9 mouse cellular contexts compared by ENCODE assay signal in genomic region chr3:97214439-97214838, GRCm38 (mm10). TPM values are rescaled to one million over a fixed set of nuclear protein-coding genes. Genes with fewer than 3 reads are reported as not detected.
A peak's percentile ranks its signal among the peaks of the same experiment; 100 is the strongest.
DNase-seq lines count a peak whose midpoint lies in the region; ATAC-seq and TF ChIP-seq lines count a peak whose summit lies in the region.
"Had no signal": no experiment of that assay in that cellular context is flagged by ENCODE, and none has a peak within 500 bp of the region (broad histone marks: within the 10 kb centered on the region; RNA-seq: fewer than 3 reads in every experiment).

No protein-coding gene starts in this region.

- TF ChIP-seq CTCF in hindbrain, postnatal 0 days (IDR thresholded peaks at IDR 0.05; ENCODE audit: low read depth), result no peak
- TF ChIP-seq CTCF in midbrain, postnatal 0 days (IDR thresholded peaks at IDR 0.05), result no peak

- 27% methylated on average over 1 of the region's 1 CpGs for WGBS in hindbrain, postnatal 0 days
- WGBS in hindbrain, embryonic 16.5 days, result 50% methylated on average over 1 of the region's 1 CpGs
- 25% methylated on average over 1 of the region's 1 CpGs for WGBS in forebrain, embryonic 16.5 days
- 42% methylated on average over 1 of the region's 1 CpGs for WGBS in midbrain, postnatal 0 days

- no peak overlapping the region for H3K4me2 ChIP-seq in hindbrain, postnatal 0 days (ENCODE audit: low read depth, low read length)
- no peak overlapping the region for H3K4me2 ChIP-seq in hindbrain, embryonic 16.5 days (ENCODE audit: low read length)
- no peak overlapping the region for H3K4me2 ChIP-seq in forebrain, embryonic 16.5 days (ENCODE audit: low read length)
- H3K4me2 ChIP-seq in midbrain, postnatal 0 days (ENCODE audit: low read depth, low read length, poor library complexity, severe bottlenecking), result no peak overlapping the region

- H3K27ac ChIP-seq in hindbrain, postnatal 0 days, result no peak overlapping the region
- no peak overlapping the region; the same call in 1 of the 2 replicates for H3K27ac ChIP-seq in hindbrain, embryonic 16.5 days (ENCODE audit: low read depth, low read length)
- no peak overlapping the region for H3K27ac ChIP-seq in forebrain, embryonic 16.5 days (ENCODE audit: low read length)
- no peak overlapping the region for H3K27ac ChIP-seq in midbrain, postnatal 0 days (ENCODE audit: low read depth, low read length)

- ATAC-seq in hindbrain, postnatal 0 days, result no peak
- ATAC-seq in hindbrain, embryonic 16.5 days, result no peak
- peak; percentile 57; the same call in 1 of the 2 replicates for ATAC-seq in forebrain, embryonic 16.5 days
- ATAC-seq in midbrain, postnatal 0 days (ENCODE audit: low FRiP score), result no peak

- peak; percentile 60 for DNase-seq in hindbrain, postnatal 0 days (ENCODE audit: low spot score)
- peak; percentile 65 for DNase-seq in retina, postnatal 1 day
- no peak for DNase-seq in retina, embryonic 14.5 days (ENCODE audit: low spot score)
- peak; percentile 61 for DNase-seq in midbrain, postnatal 0 days (ENCODE audit: low spot score)
- no peak for DNase-seq in frontal cortex, postnatal 36 days (ENCODE audit: low spot score in 2 of 2)
- DNase-seq: cerebellum, adult 18-20 months; layer of hippocampus, postnatal 36 days had no signal

- H3K27me3 ChIP-seq in hindbrain, postnatal 0 days (ENCODE audit: insufficient read depth, low read length), result no peaks in the 10 kb centered on the region
- no peaks in the 10 kb centered on the region for H3K27me3 ChIP-seq in hindbrain, embryonic 16.5 days (replicated peaks; ENCODE audit: control insufficient read depth, insufficient read depth, low read length)
- no peaks in the 10 kb centered on the region for H3K27me3 ChIP-seq in forebrain, embryonic 16.5 days (replicated peaks; ENCODE audit: control insufficient read depth, insufficient read depth, low read length)
- no peaks in the 10 kb centered on the region for H3K27me3 ChIP-seq in midbrain, postnatal 0 days (ENCODE audit: insufficient read depth, low read length)

- H3K4me1 ChIP-seq in hindbrain, postnatal 0 days (ENCODE audit: insufficient read depth, low read length), result no peaks in the 10 kb centered on the region
- no peaks in the 10 kb centered on the region for H3K4me1 ChIP-seq in hindbrain, embryonic 16.5 days (ENCODE audit: control insufficient read depth, insufficient read depth, low read depth, low read length)
- H3K4me1 ChIP-seq in forebrain, embryonic 16.5 days (replicated peaks; ENCODE audit: control insufficient read depth, insufficient read depth, low read length), result 0 out of 2 replicates have a peak, but pooled peaks cover 5% of the 10 kb centered on the region
- H3K4me1 ChIP-seq in midbrain, postnatal 0 days (ENCODE audit: insufficient read depth, low read length), result no peaks in the 10 kb centered on the region

- H3K36me3 ChIP-seq in hindbrain, postnatal 0 days (ENCODE audit: insufficient read depth, low read length), result peaks cover 67% of the 10 kb centered on the region
- H3K36me3 ChIP-seq in hindbrain, embryonic 16.5 days (ENCODE audit: control insufficient read depth, insufficient read depth, low read length), result peaks cover 49% of the 10 kb centered on the region
- peaks cover 55% of the 10 kb centered on the region for H3K36me3 ChIP-seq in forebrain, embryonic 16.5 days (ENCODE audit: control insufficient read depth, insufficient read depth)
- H3K36me3 ChIP-seq in midbrain, postnatal 0 days (ENCODE audit: insufficient read depth, low read length), result peaks cover 60% of the 10 kb centered on the region

- no peak overlapping the region for H3K9ac ChIP-seq in hindbrain, postnatal 0 days (replicated peaks; ENCODE audit: low read length)
- no peak overlapping the region for H3K9ac ChIP-seq in hindbrain, embryonic 16.5 days (ENCODE audit: low read depth, low read length)
- H3K9ac ChIP-seq in forebrain, embryonic 16.5 days (replicated peaks; ENCODE audit: low read depth, low read length), result no peak overlapping the region
- no peak overlapping the region for H3K9ac ChIP-seq in midbrain, postnatal 0 days (replicated peaks; ENCODE audit: low read length, poor library complexity, severe bottlenecking)

- no peak overlapping the region for H3K4me3 ChIP-seq in hindbrain, postnatal 0 days (ENCODE audit: low read length)
- no peak overlapping the region for H3K4me3 ChIP-seq in hindbrain, embryonic 16.5 days (ENCODE audit: low read length)
- no peak overlapping the region for H3K4me3 ChIP-seq in forebrain, embryonic 16.5 days (replicated peaks; ENCODE audit: low read length)
- H3K4me3 ChIP-seq in midbrain, postnatal 0 days (ENCODE audit: low read depth, low read length), result no peak overlapping the region

- H3K9me3 ChIP-seq in hindbrain, postnatal 0 days (ENCODE audit: low read length), result no peaks in the 10 kb centered on the region
- H3K9me3 ChIP-seq in hindbrain, embryonic 16.5 days (ENCODE audit: control insufficient read depth, low read length), result no peaks in the 10 kb centered on the region
- H3K9me3 ChIP-seq in forebrain, embryonic 16.5 days (ENCODE audit: control insufficient read depth, low read length), result no peaks in the 10 kb centered on the region
- H3K9me3 ChIP-seq in midbrain, postnatal 0 days (ENCODE audit: low read length), result no peaks in the 10 kb centered on the region

RNA-seq across cellular contexts. Expression of gene Acp6, which starts 55.9 kb away (rescaled TPM):
- 11.4 and 18.2 TPM in 2 replicates for total RNA-seq in hindbrain, postnatal 0 days (2014; rRNA removed)
- 14.9 and 15.8 TPM in 2 replicates for polyA plus RNA-seq in hindbrain, postnatal 0 days (2015; fragmentation: Nextera tagmentation; extraction: Ambion mirVana)
- 22.1 and 24.2 TPM in 2 replicates for polyA plus RNA-seq in hindbrain, embryonic 16.5 days (2015; fragmentation: Nextera tagmentation; extraction: Ambion mirVana)
- polyA plus RNA-seq in forebrain, embryonic 16.5 days (2015; fragmentation: Nextera tagmentation; extraction: Ambion mirVana), result 29.4 TPM in 2 replicates
- 14.7 and 20.3 TPM in 2 replicates for total RNA-seq in midbrain, postnatal 0 days (2014; rRNA removed)
- 12.6 and 13.7 TPM in 2 replicates for polyA plus RNA-seq in midbrain, postnatal 0 days (2015; fragmentation: Nextera tagmentation; extraction: Ambion mirVana)

Comparison
In these comparisons a context has a peak if more than half of its experiments do, and no peak if none do; other contexts are left out.
1. DNase-seq: peak in hindbrain, postnatal 0 days (single experiment), retina, postnatal 1 day (single experiment) and midbrain, postnatal 0 days (single experiment); none in retina, embryonic 14.5 days (single experiment) and frontal cortex, postnatal 36 days (0 of 2).